Mouse (Mus musculus) erythroblast, embryonic 14.5 days (primary cell): ENCODE results near the gene Lgr6.

Experiments
- GATA1 ChIP-seq: IDR thresholded peaks from 2 replicates; pipeline ENCODE4 v1.6.1; 2012; ENCODE audit warnings: low read length, inconsistent platforms, mixed read lengths
- TAL1 ChIP-seq: IDR thresholded peaks from 3 replicates; pipeline ENCODE4 v1.6.1; 2012; ENCODE audit warnings: low read length, inconsistent platforms, mixed read lengths

GRCm38 (mm10) chr1:135130376-135131018 is 25.4 kb upstream of the Lgr6 start:
- TF ChIP-seq GATA1 (no peak), TAL1 (no peak)
